Mouse (Mus musculus) embryonic facial prominence, embryonic 11.5 days (tissue): ENCODE measurements at regions not wholly inside any gene's neighbourhood (a gene's known extent, or its start where the extent isn't known, plus 50 kb on each side); places are given as distances from the start of the nearest gene placed in this dataset.

Experiments used
- ATAC-seq: fragments of 200-750 bp; cut with Nextera tagmentation; replicated peaks from 2 replicates; pipeline ENCODE4 v1.8.0; 2017; ENCODE audit warnings: low read depth; ENCODE audit not compliant: insufficient number of reproducible peaks, low FRiP score, low TSS enrichment
- DNase-seq: peaks from one replicate; pipeline ENCODE4 v3.0.0-alpha.2; 2015; ENCODE audit warnings: low spot score
- H3K27ac ChIP-seq: fragments of 300-500 bp; sonication (generic); replicated peaks from 2 replicates; pipeline ENCODE4 v1.5.1; 2014; ENCODE audit warnings: mild to moderate bottlenecking, low read depth, low read length, control low read depth
- H3K27me3 ChIP-seq: fragments of 300-500 bp; sonication (generic); 2 replicates; pipeline ENCODE4 v1.6.1; 2014; ENCODE audit warnings: mild to moderate bottlenecking, low read length, moderate library complexity, mixed read lengths; ENCODE audit not compliant: control insufficient read depth, insufficient read depth
- H3K36me3 ChIP-seq: fragments of 300-500 bp; sonication (generic); replicated peaks from 2 replicates; pipeline ENCODE4 v1.6.1; 2014; ENCODE audit warnings: low read depth, mild to moderate bottlenecking, low read length, moderate library complexity, mixed read lengths; ENCODE audit not compliant: control insufficient read depth, insufficient read depth
- H3K4me1 ChIP-seq: fragments of 300-500 bp; sonication (generic); 2 replicates; pipeline ENCODE4 v1.6.1; 2014; ENCODE audit warnings: low read length, mixed read lengths; ENCODE audit not compliant: control insufficient read depth, insufficient read depth
- H3K4me2 ChIP-seq: fragments of 300-500 bp; sonication (generic); 2 replicates; pipeline ENCODE4 v1.6.1; 2014; ENCODE audit warnings: low read depth, mild to moderate bottlenecking, control low read depth, low read length, moderate library complexity
- H3K4me3 ChIP-seq: fragments of 300-500 bp; sonication (generic); 2 replicates; pipeline ENCODE4 v1.5.1; 2014; ENCODE audit warnings: low read depth, low read length, control low read depth
- H3K9ac ChIP-seq: fragments of 300-500 bp; sonication (generic); replicated peaks from 2 replicates; pipeline ENCODE4 v1.6.1; 2014; ENCODE audit warnings: mild to moderate bottlenecking, control low read depth, low read length
- H3K9me3 ChIP-seq: fragments of 300-500 bp; sonication (generic); replicated peaks from 2 replicates; pipeline ENCODE4 v1.6.1; 2016; ENCODE audit warnings: mild to moderate bottlenecking, low read length, inconsistent platforms, mixed read lengths; ENCODE audit not compliant: control insufficient read depth
- WGBS: fragments of 180-500 bp; shearing (Covaris S2); extraction: QIAGEN DNeasy Blood & Tissue Kit; methylation state at CpG from one replicate; pipeline ENCODE4 v1.1.7; 2014; 5-methylcytosine and 5-hydroxymethylcytosine counted together

GRCm38 (mm10) chr13:30448895-30449294 lies 96.3 kb downstream of the Uqcrfs1 start:
- H3K36me3 ChIP-seq: no peaks in the 10 kb centered on the region
- no peak overlapping the region for H3K4me3 ChIP-seq
- no peaks in the 10 kb centered on the region for H3K27me3 ChIP-seq
- H3K9ac ChIP-seq: no peak overlapping the region
- no peaks in the 10 kb centered on the region for H3K4me1 ChIP-seq
- DNase-seq: no peak
- H3K4me2 ChIP-seq: no peak overlapping the region
- ATAC-seq: no peak
- WGBS: 98% methylated on average over 4 of the region's 4 CpGs
- no peaks in the 10 kb centered on the region for H3K9me3 ChIP-seq
- H3K27ac ChIP-seq: no peak overlapping the region
